Mouse (Mus musculus): ENCODE data around the gene Itgb7. TPM values are rescaled to one million over a fixed set of nuclear protein-coding genes. Genes with fewer than 3 reads are reported as not detected.

Gene Itgb7
- polyA plus RNA-seq, 1 experiment from 2014 or later, result 6.4 TPM

GRCm38 (mm10) chr15:102258581-102259253, 27.0 kb upstream of the Itgb7 start:
- Histone ChIP-seq H3K36me3 (no peaks in the 10 kb centered on the region), H3K9ac (no peak overlapping the region), H3K4me3 (no peak overlapping the region), H3K27me3 (replicated peaks) (peaks cover 94% of the 10 kb centered on the region), H3K9me3 (replicated peaks) (no peaks in the 10 kb centered on the region), H3K4me2 (no peak overlapping the region), H3K4me1 (peaks cover 25% of the 10 kb centered on the region), H3K27ac (no peak overlapping the region)
- 24% methylated on average over 11 of the region's 11 CpGs for WGBS (ENCODE audit: insufficient replicate concordance)
- no peak for ATAC-seq

DNA sequence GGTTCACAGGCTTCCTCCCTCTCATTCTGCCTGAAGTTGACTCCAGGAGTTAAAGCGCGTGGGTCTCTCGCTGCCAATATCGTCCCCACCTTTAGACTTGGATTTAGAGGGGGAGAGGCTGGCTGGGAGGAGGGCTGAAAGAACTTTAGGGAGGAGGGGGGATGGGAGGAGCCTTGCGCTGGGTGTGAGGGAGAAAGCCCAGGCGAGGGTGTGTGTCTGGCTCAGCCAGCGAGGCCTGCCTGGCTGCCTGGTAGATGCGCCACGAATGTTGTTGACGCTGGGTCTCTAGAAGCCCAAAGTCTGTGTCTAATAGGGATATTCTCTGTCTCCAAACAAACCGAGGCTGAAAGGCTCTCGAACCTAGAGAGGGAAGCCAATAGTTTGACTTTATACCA, 26.3 kb upstream of the Itgb7 start:
- H3K4me2 ChIP-seq, result peak overlapping the region; percentile 86
- H3K9ac ChIP-seq, result no peak overlapping the region
- H3K27me3 ChIP-seq (replicated peaks), result peaks cover 93% of the 10 kb centered on the region
- H3K27ac ChIP-seq, result no peak overlapping the region
- H3K36me3 ChIP-seq, result no peaks in the 10 kb centered on the region
- H3K4me1 ChIP-seq, result peaks cover 25% of the 10 kb centered on the region
- no peaks in the 10 kb centered on the region for H3K9me3 ChIP-seq (replicated peaks)
- H3K4me3 ChIP-seq, result no peak overlapping the region
- ATAC-seq, result no peak
- WGBS (ENCODE audit: insufficient replicate concordance), result 12% methylated on average over 12 of the region's 12 CpGs

DNA sequence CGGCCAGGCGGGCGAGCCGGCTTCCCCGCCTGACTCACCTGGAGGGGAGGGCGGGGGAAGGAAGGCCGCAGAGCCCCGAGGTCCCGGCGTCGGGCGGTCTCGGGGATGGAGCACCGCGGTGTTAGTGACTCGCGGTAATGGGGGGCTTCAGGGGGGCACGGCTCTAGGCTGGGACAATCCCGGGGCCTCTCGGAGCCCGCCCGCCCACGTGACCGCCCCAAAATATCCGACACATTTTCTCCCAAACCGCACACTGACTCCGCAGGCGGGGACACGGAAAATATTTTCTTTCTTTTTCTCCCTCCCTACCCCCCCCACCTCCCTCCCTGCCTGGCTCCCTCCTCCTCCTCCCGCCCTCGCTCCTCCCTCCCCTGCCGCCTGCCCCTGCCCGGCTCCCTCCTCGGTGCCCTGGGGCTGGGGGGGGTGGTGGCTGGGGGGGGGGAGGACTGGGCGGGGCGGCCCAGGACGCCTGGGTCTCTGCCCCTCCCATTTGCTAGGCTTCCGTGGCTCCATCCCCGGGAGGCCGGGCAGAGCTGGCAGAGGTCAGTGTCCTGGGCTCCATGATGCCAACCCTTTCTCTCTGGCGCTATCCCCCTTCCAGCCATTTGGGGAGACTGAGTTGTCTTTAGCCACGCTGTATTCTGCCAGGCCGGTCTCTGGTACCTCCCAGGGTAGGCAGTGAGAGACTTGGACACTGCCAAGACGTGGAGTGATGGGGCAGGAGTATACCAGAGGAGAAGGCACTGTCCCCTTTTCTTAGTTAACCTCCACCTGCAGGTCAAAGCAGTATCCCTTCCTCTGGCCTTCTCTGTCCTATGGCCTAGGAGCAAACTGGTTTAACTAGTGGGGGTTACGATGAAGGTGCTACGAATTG, 25.7 kb upstream of the Itgb7 start, which contains the start of gene Rarg:
Gene Rarg, minus strand, starts transcription at position 316 of the 874 bp plus-strand sequence.
- Histone ChIP-seq H3K4me3 (peak within 1 kb of the TSS; percentile 58), H3K9ac (peak within 1 kb of the TSS; percentile 55; the same call in 1 of the 2 replicates), H3K36me3 (no peaks in the 10 kb centered on the region), H3K27me3 (replicated peaks) (peaks cover 93% of the 10 kb centered on the region), H3K27ac (no peak within 1 kb of the TSS), H3K4me1 (peaks cover 25% of the 10 kb centered on the region), H3K4me2 (peak within 1 kb of the TSS; percentile 86), H3K9me3 (replicated peaks) (no peaks in the 10 kb centered on the region)
- WGBS (ENCODE audit: insufficient replicate concordance), result 3% methylated on average over 40 of the region's 46 CpGs
- ATAC-seq, result peak; percentile 39; the same call in 1 of the 2 replicates

DNA sequence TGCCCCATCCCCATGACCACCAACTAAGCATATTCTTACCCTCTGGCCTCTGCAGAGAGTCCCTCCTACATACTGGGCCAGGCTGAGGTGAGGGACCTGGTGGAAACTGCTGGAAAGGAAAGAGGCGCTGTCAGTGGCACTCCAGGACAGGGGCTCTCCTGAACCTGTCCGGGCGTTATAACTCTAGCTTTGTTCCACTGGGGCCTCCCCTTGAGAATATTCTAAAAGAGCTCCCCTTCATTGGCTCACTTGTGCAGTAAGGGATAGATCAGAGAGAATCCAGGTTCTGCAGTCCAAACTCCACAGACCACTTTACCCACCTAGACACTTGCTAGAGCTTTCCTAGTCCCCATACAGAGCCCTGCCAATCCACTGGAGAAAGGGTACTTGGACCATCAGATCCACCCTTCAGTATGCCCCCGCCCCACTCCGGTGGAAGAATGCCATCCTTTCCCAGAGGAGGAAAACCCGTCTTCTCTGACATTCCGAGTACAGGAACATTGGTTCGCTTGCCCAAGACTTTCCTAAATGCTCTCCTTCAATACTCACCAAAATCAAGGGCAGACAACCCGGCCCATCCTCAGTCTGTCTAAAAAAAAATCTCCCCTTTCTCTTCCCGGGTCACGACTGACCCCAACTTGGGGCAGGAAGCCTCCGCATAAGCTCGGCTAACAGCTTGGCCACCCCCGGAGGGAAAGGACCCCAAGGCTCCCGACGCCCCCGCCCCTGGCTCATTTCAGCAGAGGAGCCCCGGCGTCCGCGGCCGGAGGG, 24.9 kb upstream of the Itgb7 start:
- H3K4me1 ChIP-seq, result peaks cover 25% of the 10 kb centered on the region
- H3K4me2 ChIP-seq, result peak overlapping the region; percentile 86
- H3K27ac ChIP-seq, result no peak overlapping the region
- H3K36me3 ChIP-seq, result no peaks in the 10 kb centered on the region
- WGBS (ENCODE audit: insufficient replicate concordance), result 9% methylated on average over 22 of the region's 22 CpGs
- H3K9ac ChIP-seq, result peak overlapping the region; percentile 55; the same call in 1 of the 2 replicates
- peak overlapping the region; percentile 58 for H3K4me3 ChIP-seq
- no peaks in the 10 kb centered on the region for H3K9me3 ChIP-seq (replicated peaks)
- ATAC-seq, result no peak
- H3K27me3 ChIP-seq (replicated peaks), result peaks cover 93% of the 10 kb centered on the region

DNA sequence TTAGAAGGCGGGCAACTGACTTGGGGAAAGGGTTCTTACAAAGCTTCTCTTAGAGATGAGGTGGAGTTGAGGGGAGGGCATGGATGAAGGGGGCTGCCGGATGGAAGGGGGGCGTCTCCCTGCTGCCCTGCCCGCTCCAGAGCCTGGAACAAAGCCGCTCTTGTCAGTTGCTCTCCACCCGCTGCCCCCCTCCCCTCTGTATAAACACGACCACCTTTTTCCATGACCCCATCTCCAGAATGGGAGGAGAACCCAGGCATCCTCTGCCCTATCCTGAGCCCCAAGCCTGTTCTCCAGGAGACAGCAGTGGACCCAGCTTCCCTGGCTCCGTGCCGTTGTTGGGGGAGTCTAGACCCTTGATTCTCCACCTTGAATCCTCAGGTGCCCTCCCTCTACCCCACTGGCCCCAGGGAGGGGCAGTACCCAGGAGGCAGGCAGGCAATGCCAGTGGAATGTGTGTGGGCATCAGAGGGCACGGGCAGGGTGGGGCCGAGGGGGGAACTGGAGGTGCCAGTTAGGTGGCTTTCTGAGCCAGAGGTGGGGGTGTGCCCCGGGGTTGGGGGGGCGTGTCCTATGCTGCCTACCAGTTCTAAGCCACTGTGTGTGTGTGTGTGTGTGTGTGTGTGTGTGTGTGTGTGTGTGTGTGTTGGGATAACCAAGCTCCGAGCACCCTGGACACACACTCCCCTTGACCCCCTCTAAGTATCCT, 24.0 kb upstream of the Itgb7 start:
- Histone ChIP-seq H3K4me1 (peaks cover 25% of the 10 kb centered on the region), H3K4me2 (no peak overlapping the region), H3K36me3 (no peaks in the 10 kb centered on the region), H3K9ac (no peak overlapping the region), H3K9me3 (replicated peaks) (no peaks in the 10 kb centered on the region), H3K4me3 (no peak overlapping the region), H3K27me3 (replicated peaks) (peaks cover 96% of the 10 kb centered on the region), H3K27ac (no peak overlapping the region)
- WGBS (ENCODE audit: insufficient replicate concordance), result 39% methylated on average over 14 of the region's 14 CpGs
- no peak for ATAC-seq

- no peak overlapping the region for H3K4me2 ChIP-seq
- H3K4me3 ChIP-seq, result no peak overlapping the region
- no peaks in the 10 kb centered on the region for H3K36me3 ChIP-seq
- peaks cover 44% of the 10 kb centered on the region for H3K4me1 ChIP-seq
- no peak for ATAC-seq
- no peak overlapping the region for H3K9ac ChIP-seq
- no peaks in the 10 kb centered on the region for H3K9me3 ChIP-seq (replicated peaks)
- WGBS (ENCODE audit: insufficient replicate concordance), result 60% methylated on average over 5 of the region's 5 CpGs
- no peak overlapping the region for H3K27ac ChIP-seq
- peaks cover 99% of the 10 kb centered on the region for H3K27me3 ChIP-seq (replicated peaks)
Observed at GRCm38 (mm10) chr15:102250521-102250920, 18.8 kb upstream of the Itgb7 start.

DNA sequence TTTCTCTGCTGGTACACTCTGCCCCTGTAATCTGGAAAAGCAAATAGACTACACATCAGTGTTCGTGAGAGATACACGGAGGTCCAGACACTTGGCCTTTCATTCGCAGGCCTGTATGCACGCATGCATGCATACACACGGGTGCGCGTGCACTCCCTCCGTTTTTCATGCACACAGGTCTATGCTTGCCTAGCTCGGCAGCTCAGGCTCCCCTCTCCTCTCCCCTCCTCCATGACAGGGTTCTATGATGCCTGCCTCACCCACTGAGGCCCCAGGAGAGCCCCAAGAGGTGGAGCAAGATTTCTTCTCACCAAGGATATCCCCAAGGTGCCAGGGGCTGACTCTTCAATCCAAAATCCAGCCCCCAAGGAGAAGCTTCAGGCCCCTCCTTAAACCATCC, 18.2 kb upstream of the Itgb7 start:
- ATAC-seq, result no peak
- no peak overlapping the region for H3K4me2 ChIP-seq
- no peak overlapping the region for H3K9ac ChIP-seq
- H3K9me3 ChIP-seq (replicated peaks), result no peaks in the 10 kb centered on the region
- no peaks in the 10 kb centered on the region for H3K36me3 ChIP-seq
- H3K27ac ChIP-seq, result 0 out of 2 replicates have a peak overlapping the region, but pooled peaks have one; percentile 13
- peaks cover 49% of the 10 kb centered on the region for H3K4me1 ChIP-seq
- WGBS (ENCODE audit: insufficient replicate concordance), result 46% methylated on average over 9 of the region's 9 CpGs
- no peak overlapping the region for H3K4me3 ChIP-seq
- H3K27me3 ChIP-seq (replicated peaks), result peaks cover 99% of the 10 kb centered on the region

DNA sequence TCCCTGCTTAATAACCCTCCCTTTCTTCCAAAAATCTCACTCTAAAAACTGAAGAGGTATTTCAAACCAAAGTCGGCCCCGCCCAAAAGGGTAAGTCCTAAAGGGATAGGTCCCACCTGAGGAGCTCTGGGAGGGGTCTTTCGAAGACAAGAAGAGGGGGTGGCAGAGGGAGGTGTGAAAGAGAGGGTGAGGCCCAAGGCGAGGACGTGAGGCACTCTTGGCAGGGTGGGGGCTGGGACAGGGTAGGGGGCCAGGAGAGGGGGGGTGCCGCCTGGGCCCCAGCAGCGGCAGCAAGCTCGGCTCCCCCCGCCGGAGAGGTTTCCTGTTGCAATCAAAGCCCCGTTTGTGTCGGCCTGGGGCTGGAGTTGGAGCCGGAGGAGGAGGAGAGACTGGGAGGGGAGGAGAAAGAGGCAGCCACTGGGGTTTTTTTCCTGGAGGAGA, 17.5 kb upstream of the Itgb7 start:
- no peak for ATAC-seq
- Histone ChIP-seq H3K9ac (no peak overlapping the region), H3K4me3 (0 out of 2 replicates have a peak overlapping the region, but pooled peaks have one; percentile 21), H3K27me3 (replicated peaks) (peaks cover 99% of the 10 kb centered on the region), H3K36me3 (no peaks in the 10 kb centered on the region), H3K9me3 (replicated peaks) (no peaks in the 10 kb centered on the region), H3K27ac (0 out of 2 replicates have a peak overlapping the region, but pooled peaks have one; percentile 13), H3K4me2 (peak overlapping the region; percentile 31), H3K4me1 (peaks cover 55% of the 10 kb centered on the region)
- WGBS (ENCODE audit: insufficient replicate concordance), result 2% methylated on average over 13 of the region's 13 CpGs

DNA sequence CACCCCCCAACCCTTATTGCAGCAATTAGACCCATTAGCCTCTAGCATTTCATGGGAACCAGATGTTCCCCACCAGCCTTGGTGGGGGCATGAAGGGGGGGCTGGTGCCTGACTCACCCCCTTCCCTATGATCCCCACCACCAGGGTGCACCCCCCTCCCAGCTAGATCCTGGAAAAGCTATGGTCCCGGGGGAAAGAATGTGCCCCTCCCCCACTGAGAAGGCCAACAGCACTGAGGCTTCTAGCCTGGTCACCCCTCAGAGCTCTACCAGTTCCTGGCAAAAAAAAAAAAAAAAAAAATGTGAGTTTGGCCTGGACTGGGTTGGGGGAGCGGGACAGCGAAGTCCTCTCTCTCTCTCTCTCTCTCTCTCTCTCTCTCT, 17.1 kb upstream of the Itgb7 start:
- WGBS (ENCODE audit: insufficient replicate concordance), result 0% methylated on average over 3 of the region's 3 CpGs
- Histone ChIP-seq H3K9me3 (replicated peaks) (no peaks in the 10 kb centered on the region), H3K9ac (no peak overlapping the region), H3K27me3 (replicated peaks) (peaks cover 99% of the 10 kb centered on the region), H3K4me2 (peak overlapping the region; percentile 91; the same call in 1 of the 2 replicates), H3K36me3 (no peaks in the 10 kb centered on the region), H3K27ac (0 out of 2 replicates have a peak overlapping the region, but pooled peaks have one; percentile 53), H3K4me1 (peaks cover 56% of the 10 kb centered on the region), H3K4me3 (no peak overlapping the region)
- ATAC-seq, result no peak

GRCm38 (mm10) chr15:102248131-102248811, 16.5 kb upstream of the Itgb7 start:
- Histone ChIP-seq H3K4me3 (peak overlapping the region; percentile 59), H3K4me1 (peaks cover 61% of the 10 kb centered on the region), H3K36me3 (no peaks in the 10 kb centered on the region), H3K4me2 (peak overlapping the region; percentile 91), H3K9me3 (replicated peaks) (no peaks in the 10 kb centered on the region), H3K27ac (peak overlapping the region; percentile 75), H3K9ac (peak overlapping the region; percentile 49; the same call in 1 of the 2 replicates), H3K27me3 (replicated peaks) (peaks cover 99% of the 10 kb centered on the region)
- ATAC-seq, result no peak
- WGBS (ENCODE audit: insufficient replicate concordance), result 9% methylated on average over 8 of the region's 8 CpGs

All from liver, embryonic 12.5 days (tissue).